Mouse (Mus musculus): ENCODE results near the gene Bcl2l14. TPM values are rescaled to one million over a fixed set of nuclear protein-coding genes. Genes with fewer than 3 reads are reported as not detected.

Bcl2l14 gene
- polyA plus RNA-seq, 1 experiment from 2014 or later, result 0.12 TPM

DNA sequence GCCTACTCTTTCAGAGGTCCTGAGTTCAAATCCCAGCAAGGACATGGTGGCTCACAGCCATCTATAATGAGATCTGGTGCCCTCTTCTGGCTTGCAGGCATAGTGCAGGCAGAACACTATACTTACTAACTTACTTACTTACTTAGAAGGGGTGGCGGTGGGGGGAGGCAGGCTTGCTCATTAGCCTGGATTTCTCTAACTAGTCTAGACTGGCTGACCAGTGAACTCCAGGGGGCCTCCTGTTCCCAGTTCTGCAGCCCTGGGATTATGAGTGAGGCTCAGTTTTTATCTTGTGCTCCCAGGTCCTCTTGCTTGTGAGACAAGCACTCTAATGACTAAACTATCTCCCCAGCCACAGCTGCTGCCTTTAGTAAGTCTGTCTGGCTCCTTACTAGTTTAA is 58.0 kb downstream of the Bcl2l14 start:
- no peaks in the 10 kb centered on the region for H3K27me3 ChIP-seq
- H3K4me3 ChIP-seq, result no peak overlapping the region
- WGBS, result 86% methylated on average over 1 of the region's 1 CpGs
- H3K4me2 ChIP-seq, result no peak overlapping the region
- H3K9ac ChIP-seq, result no peak overlapping the region
- peaks cover 66% of the 10 kb centered on the region for H3K36me3 ChIP-seq
- ATAC-seq (ENCODE audit: low FRiP score, low read depth), result no peak
- H3K4me1 ChIP-seq (replicated peaks), result no peaks in the 10 kb centered on the region
- no peak overlapping the region for H3K27ac ChIP-seq (replicated peaks)
- H3K9me3 ChIP-seq, result no peaks in the 10 kb centered on the region

DNA sequence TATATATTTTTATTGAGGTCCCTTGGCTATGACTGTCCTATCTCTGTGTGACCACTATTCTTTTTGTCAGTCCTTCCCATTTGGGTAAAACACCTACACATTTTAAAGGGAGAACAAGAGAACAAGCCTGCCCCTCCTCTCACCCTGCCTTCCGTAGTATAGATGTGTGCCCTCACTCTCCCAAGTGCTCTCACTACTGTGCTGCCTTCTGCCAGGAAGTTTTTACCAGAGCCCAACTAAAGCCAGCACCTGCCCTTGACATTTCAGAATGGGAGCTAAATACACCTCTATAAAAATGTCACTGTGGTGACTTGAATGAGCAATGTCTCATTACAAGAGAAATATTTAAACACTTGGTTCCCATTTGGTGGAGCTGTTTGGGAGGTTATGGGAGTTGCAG is 62.3 kb downstream of the Bcl2l14 start:
- H3K4me3 ChIP-seq, result no peak overlapping the region
- H3K9ac ChIP-seq, result no peak overlapping the region
- no peaks in the 10 kb centered on the region for H3K9me3 ChIP-seq
- 85% methylated on average over 1 of the region's 1 CpGs for WGBS
- no peaks in the 10 kb centered on the region for H3K27me3 ChIP-seq
- no peak for ATAC-seq (ENCODE audit: low FRiP score, low read depth)
- peaks cover 57% of the 10 kb centered on the region for H3K36me3 ChIP-seq
- H3K27ac ChIP-seq (replicated peaks), result no peak overlapping the region
- H3K4me1 ChIP-seq (replicated peaks), result no peaks in the 10 kb centered on the region
- H3K4me2 ChIP-seq, result no peak overlapping the region

DNA sequence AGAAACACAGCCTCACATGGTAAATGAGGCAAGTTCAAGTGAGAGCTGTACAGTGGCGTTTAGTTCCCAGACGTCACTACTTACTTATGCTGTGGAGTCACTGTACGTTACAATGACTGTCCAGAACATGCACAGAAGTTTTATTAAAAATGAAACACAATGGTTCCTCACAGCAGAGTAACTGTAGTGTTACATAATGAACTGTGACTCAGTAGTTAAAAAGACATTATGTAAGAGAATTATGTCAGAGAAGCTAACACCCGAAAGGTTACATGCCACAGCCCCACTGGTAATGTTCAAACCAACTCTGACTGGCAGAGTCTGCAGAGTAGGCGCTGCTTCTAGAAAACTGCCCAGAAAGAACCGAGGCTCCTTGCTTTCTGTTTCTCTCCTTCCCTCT is 65.1 kb downstream of the Bcl2l14 start:
- Histone ChIP-seq H3K4me2 (no peak overlapping the region), H3K27me3 (no peaks in the 10 kb centered on the region), H3K9me3 (no peaks in the 10 kb centered on the region), H3K9ac (no peak overlapping the region), H3K27ac (replicated peaks) (no peak overlapping the region), H3K4me1 (replicated peaks) (no peaks in the 10 kb centered on the region), H3K36me3 (peaks cover 43% of the 10 kb centered on the region), H3K4me3 (no peak overlapping the region)
- WGBS, result 87% methylated on average over 6 of the region's 6 CpGs
- ATAC-seq (ENCODE audit: low FRiP score, low read depth), result no peak

DNA sequence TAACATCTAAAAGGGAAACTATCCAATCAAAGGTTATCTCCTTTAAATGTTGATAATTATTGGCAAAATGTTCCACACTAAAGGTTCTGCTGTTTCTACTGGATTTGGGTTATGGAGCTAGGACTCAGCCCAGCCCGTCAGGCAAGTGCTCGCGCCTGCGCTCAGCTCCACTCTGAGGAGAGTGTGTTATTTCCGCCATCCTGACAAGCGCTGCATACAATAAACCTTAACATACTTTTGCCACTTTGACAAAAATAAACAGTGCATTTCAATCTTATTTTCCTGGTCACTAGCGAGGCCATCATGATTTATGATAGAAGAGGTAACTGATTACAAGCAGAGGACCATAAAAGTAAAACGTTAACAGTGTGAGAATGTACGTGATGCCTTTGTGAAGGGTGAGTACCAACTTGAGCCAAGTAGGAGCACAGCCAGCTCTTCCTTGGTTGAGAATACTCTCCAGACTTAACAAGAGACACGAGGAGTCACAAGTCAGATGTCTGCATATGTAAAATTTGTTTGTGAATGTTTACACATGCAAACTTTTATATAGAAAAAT is 70.6 kb downstream of the Bcl2l14 start:
- Histone ChIP-seq H3K9ac (no peak overlapping the region), H3K36me3 (peaks cover 43% of the 10 kb centered on the region), H3K4me2 (no peak overlapping the region), H3K4me1 (replicated peaks) (no peaks in the 10 kb centered on the region), H3K9me3 (no peaks in the 10 kb centered on the region), H3K27me3 (no peaks in the 10 kb centered on the region), H3K27ac (replicated peaks) (no peak overlapping the region), H3K4me3 (no peak overlapping the region)
- WGBS, result 85% methylated on average over 10 of the region's 10 CpGs
- no peak for ATAC-seq (ENCODE audit: low FRiP score, low read depth)

DNA sequence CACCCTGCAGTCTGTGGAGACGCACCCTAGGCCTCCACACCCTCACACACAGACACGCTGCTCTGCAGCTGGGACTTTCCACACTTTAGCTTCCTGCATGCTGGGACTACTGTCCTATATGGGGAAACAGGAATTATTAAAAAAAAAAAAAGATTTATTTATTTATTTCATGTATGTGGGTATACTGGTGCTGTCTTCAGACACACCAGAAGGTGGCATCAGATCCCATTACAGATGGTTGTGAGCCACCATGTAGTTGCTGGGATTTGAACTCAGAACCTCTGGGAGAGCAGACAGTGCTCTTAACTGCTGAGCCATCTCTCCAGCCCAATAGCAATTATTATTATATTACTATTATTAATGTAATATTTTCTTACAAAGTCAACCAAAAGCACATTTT is 73.2 kb downstream of the Bcl2l14 start:
- Histone ChIP-seq H3K27me3 (no peaks in the 10 kb centered on the region), H3K4me2 (no peak overlapping the region), H3K4me3 (no peak overlapping the region), H3K36me3 (peaks cover 32% of the 10 kb centered on the region), H3K27ac (replicated peaks) (no peak overlapping the region), H3K4me1 (replicated peaks) (no peaks in the 10 kb centered on the region), H3K9me3 (no peaks in the 10 kb centered on the region), H3K9ac (no peak overlapping the region)
- ATAC-seq (ENCODE audit: low FRiP score, low read depth), result no peak
- WGBS, result 95% methylated on average over 2 of the region's 2 CpGs

DNA sequence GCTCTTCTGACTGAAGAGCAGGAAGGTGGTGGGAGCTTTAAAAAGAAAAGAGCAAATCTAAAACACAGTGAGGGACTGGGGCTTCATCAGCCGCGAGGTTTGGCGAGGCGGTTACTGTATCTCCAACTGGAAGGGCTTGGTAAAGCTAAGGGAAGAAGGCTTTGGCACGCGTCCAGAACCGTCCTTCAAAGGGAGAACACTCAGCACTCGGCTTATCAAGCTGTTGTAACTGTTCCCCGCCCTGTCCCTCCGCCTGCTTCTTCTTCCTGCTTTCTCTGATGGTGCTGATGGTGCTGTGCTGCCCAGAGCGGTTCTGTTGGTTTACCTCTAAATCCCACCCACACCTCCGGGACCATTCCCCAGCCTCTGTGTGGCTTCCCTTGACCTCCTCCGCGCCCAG is 74.7 kb downstream of the Bcl2l14 start:
- ATAC-seq (ENCODE audit: low FRiP score, low read depth), result peak; percentile 51; the same call in 1 of the 2 replicates
- no peak overlapping the region for H3K9ac ChIP-seq
- no peaks in the 10 kb centered on the region for H3K4me1 ChIP-seq (replicated peaks)
- H3K27ac ChIP-seq (replicated peaks), result no peak overlapping the region
- no peaks in the 10 kb centered on the region for H3K9me3 ChIP-seq
- peaks cover 30% of the 10 kb centered on the region for H3K36me3 ChIP-seq
- H3K4me2 ChIP-seq, result no peak overlapping the region
- 83% methylated on average over 14 of the region's 14 CpGs for WGBS
- no peak overlapping the region for H3K4me3 ChIP-seq
- H3K27me3 ChIP-seq, result no peaks in the 10 kb centered on the region

DNA sequence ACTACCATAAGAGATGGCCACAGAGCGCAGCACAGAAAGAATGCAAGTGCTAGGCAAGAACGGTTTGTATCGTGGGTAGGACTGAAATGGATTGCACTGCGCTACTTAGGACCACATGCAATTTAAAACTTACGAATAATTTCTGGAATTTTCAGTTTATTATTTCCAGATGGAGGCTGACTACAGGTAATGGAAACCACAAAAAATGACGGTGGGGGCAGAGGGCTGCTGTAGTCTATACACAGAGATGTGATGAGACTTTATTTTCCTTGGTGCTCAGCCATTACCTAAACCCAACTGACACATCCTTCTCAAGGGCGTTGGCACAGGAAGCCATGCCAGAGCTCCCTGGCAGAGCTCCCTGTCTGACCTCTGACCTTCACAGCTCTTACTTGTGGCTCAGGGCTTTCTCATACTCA is 77.0 kb downstream of the Bcl2l14 start:
- Histone ChIP-seq H3K4me1 (replicated peaks) (no peaks in the 10 kb centered on the region), H3K4me2 (no peak overlapping the region), H3K36me3 (peaks cover 22% of the 10 kb centered on the region), H3K4me3 (no peak overlapping the region), H3K27me3 (no peaks in the 10 kb centered on the region), H3K9me3 (no peaks in the 10 kb centered on the region), H3K9ac (no peak overlapping the region), H3K27ac (replicated peaks) (no peak overlapping the region)
- 91% methylated on average over 7 of the region's 7 CpGs for WGBS
- no peak for ATAC-seq (ENCODE audit: low FRiP score, low read depth)

DNA sequence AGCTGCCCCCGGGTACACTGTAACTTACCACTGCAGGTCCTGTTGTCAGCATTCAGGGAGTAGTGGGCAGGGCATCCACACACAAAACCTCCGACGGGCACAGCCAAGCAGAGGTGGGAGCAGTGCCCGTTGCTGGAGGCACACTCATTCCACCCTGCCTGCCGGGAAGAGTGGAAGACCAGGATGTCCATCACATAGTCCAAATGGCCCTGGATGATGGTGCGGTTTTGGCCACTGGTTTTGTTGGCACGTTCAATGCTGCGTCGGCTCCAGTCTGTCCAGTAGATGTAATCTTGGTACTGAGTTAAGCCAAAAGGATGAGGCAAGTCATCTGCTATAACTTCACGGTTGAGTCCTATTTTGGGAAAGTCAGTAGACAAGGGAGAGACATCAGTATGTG is 83.4 kb downstream of the Bcl2l14 start:
- no peaks in the 10 kb centered on the region for H3K9me3 ChIP-seq
- 97% methylated on average over 10 of the region's 10 CpGs for WGBS
- no peak overlapping the region for H3K9ac ChIP-seq
- H3K4me2 ChIP-seq, result no peak overlapping the region
- ATAC-seq (ENCODE audit: low FRiP score, low read depth), result no peak
- no peak overlapping the region for H3K4me3 ChIP-seq
- no peaks in the 10 kb centered on the region for H3K27me3 ChIP-seq
- H3K27ac ChIP-seq (replicated peaks), result no peak overlapping the region
- H3K4me1 ChIP-seq (replicated peaks), result no peaks in the 10 kb centered on the region
- H3K36me3 ChIP-seq, result peaks cover 28% of the 10 kb centered on the region

DNA sequence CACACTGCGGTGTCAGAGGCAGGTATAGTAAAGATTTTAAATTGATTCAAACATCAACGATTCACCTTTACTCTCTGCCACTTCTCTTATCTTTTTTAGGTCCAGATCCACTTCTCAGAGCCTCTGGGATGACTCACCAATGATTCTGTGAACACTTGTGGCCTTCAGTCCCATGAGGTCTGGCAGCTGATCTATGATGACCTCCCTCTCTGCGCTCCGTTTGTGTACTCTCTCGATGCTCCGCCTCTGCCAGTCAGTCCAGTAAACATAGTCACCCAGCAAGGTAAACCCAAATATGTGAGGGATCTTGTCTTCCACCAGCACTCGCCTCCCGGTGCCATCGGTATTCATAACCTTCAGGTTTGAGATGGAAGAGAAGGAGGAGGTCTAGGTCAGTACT is 90.2 kb downstream of the Bcl2l14 start:
- Histone ChIP-seq H3K9ac (no peak overlapping the region), H3K27me3 (no peaks in the 10 kb centered on the region), H3K4me2 (no peak overlapping the region), H3K9me3 (no peaks in the 10 kb centered on the region), H3K4me1 (replicated peaks) (no peaks in the 10 kb centered on the region), H3K36me3 (peaks cover 20% of the 10 kb centered on the region), H3K4me3 (no peak overlapping the region), H3K27ac (replicated peaks) (no peak overlapping the region)
- WGBS, result 92% methylated on average over 9 of the region's 9 CpGs
- no peak for ATAC-seq (ENCODE audit: low FRiP score, low read depth)

Other genes with a start within 250 kb of the Bcl2l14 start
- 16.4 and 16.8 TPM in 2 replicates for gene Lrp6, start 170.6 kb downstream of the Bcl2l14 start, polyA plus RNA-seq (2015; fragmentation: Nextera tagmentation; extraction: Ambion mirVana)
- gene Mansc1, start 236.2 kb downstream of the Bcl2l14 start, polyA plus RNA-seq (2015; fragmentation: Nextera tagmentation; extraction: Ambion mirVana), result 1.3 and 1.4 TPM in 2 replicates
- 42.5 and 43.6 TPM in 2 replicates for gene Borcs5, start 243.2 kb downstream of the Bcl2l14 start, polyA plus RNA-seq (2015; fragmentation: Nextera tagmentation; extraction: Ambion mirVana)

Data from hindbrain, embryonic 15.5 days (tissue).